Mouse (Mus musculus): ENCODE measurements around the gene Stn1.

DNA sequence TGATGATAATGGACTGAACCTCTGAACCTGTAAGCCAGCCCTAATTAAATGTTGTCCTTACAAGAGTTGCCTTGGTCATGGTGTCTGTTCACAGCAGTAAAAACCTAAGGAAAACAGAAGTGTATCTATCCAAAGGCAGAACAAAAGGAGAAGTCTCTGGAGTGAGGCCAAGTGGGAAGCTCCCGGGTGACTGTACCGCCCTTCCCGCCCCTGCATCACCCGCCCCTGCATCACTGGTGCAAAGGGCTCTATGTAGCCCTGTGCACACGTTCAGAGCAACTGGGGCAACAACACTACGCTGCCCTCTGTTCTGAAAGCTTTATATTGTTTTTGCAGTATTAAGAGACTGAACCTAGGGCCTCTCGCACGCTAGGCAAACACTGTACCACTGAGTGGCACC, 19.7 kb downstream of the Stn1 start:
- TF ChIP-seq CTCF (IDR thresholded peaks at IDR 0.05; ENCODE audit: borderline replicate concordance, insufficient read depth, low read length) (no peak), POLR2A (IDR thresholded peaks at IDR 0.05; ENCODE audit: low read depth, low read length) (no peak)

All from embryonic fibroblast, embryonic 13.5 days (primary cell).